Mouse (Mus musculus) megakaryocyte, embryonic 14.5 days (primary cell): ENCODE measurements around the gene Eif2ak3.

ENCODE experiments used
- FLI1 ChIP-seq: IDR thresholded peaks from 2 replicates; pipeline ENCODE4 v1.6.1; 2012; ENCODE audit warnings: low read length, inconsistent platforms, mixed read lengths
- GATA1 ChIP-seq: IDR thresholded peaks from 3 replicates; pipeline ENCODE4 v1.6.1; 2012; ENCODE audit warnings: mixed read lengths, low read length, inconsistent platforms, borderline replicate concordance

DNA sequence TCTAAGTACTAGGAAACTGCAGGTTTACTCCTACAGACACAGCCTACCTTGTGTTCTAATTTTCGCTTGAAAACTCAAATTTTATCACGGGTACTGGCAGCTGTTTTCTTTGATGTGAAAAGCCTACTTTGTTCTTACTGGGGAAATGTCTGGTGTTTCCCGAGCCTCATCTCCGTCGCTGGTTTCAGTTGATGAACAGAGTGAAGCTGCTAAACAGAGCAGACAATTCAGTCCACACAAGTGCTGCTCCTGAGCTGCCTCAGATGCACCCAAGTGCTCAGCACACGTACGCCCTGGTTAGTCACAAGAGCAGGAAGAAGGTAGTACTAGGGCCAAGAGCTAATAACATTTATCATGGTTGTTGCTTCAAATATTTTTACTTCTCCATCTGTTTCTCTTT lies 18.4 kb downstream of the Eif2ak3 start:
- TF ChIP-seq GATA1 (no peak), FLI1 (no peak)
